Mouse (Mus musculus) bone marrow, adult 2 months (tissue): ENCODE results near the gene Adgrb2.

Experiments
- CTCF ChIP-seq: fragments of 200-500 bp; IDR thresholded peaks from 2 replicates; pipeline ENCODE4 v1.5.1; 2011; ENCODE audit warnings: low read length, control low read depth; ENCODE audit not compliant: control insufficient read depth, insufficient read depth
- POLR2A ChIP-seq: fragments of 200-500 bp; IDR thresholded peaks from 2 replicates; pipeline ENCODE4 v1.6.1; 2011; ENCODE audit warnings: low read depth, mild to moderate bottlenecking, control low read depth, low read length, borderline replicate concordance; ENCODE audit not compliant: control insufficient read depth

DNA sequence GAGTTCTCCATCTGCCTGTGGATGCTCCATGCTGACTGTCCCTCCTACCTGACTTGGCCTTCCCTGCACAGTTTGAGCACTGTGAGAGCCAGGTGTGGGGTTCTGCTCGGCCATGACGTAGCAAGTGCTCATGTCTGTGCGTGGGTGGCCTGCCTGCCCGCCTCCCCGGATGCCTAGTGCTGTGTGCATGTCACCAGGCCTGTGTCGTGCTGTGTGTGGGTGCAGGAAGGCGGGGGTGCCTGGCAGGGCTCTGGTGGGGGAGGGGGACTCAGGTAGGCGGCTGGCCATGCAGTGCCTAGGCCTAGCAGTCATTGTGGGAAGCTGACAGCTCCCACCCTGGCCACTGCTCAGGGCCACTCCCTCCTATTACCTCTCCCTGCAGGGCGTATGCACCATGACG lies 28.4 kb downstream of the Adgrb2 start:
- TF ChIP-seq CTCF (no peak), POLR2A (no peak)
